Mouse (Mus musculus) heart, adult 2 months (tissue): ENCODE measurements around the gene Tacr1.

Source experiments
- CTCF ChIP-seq: fragments of 200-600 bp; IDR thresholded peaks from 2 replicates; pipeline ENCODE4 v1.8.1; 2022; ENCODE audit warnings: antibody characterized with exemption, mild to moderate bottlenecking, moderate library complexity
- EP300 ChIP-seq: fragments of 200-500 bp; IDR thresholded peaks from 2 replicates; pipeline ENCODE4 v1.6.1; 2011; ENCODE audit warnings: low read depth, low read length, control low read depth; ENCODE audit not compliant: insufficient read depth
- POLR2A ChIP-seq: fragments of 200-500 bp; IDR thresholded peaks from 2 replicates; pipeline ENCODE4 v1.6.1; 2011; ENCODE audit warnings: mild to moderate bottlenecking, low read depth, low read length, control low read depth; ENCODE audit not compliant: insufficient read depth

DNA sequence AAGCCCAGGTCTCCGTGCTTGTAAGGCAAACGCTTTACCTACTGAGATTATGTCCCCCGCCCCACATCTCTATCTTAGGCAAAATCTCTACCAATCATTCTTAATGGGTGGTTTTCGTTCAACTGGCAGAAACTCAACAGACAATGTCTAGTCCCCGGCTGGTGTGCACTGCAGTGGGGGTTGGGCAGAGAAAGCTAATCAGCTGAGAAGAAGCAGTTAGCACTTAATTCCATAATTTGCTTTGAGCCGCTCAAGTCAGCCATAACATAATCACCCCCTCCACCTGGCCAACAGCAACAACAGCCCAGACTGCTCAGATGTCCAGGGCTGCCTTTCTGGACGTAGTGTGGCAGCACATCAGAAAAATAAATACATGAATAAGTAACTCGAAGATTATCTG lies 202.7 kb downstream of the Tacr1 start:
- TF ChIP-seq CTCF (no peak), EP300 (no peak), POLR2A (no peak)
